Mouse (Mus musculus): ENCODE measurements around the gene Grik2. TPM values are rescaled to one million over a fixed set of nuclear protein-coding genes. Genes with fewer than 3 reads are reported as not detected.
A peak's percentile ranks its signal among the peaks of the same experiment; 100 is the strongest.
"Not testable (repeated sequence)": the region's sequence is repeated elsewhere in the genome, so short reads cannot be mapped to it uniquely, and the experiment has no call there.

Grik2 gene
- polyA plus RNA-seq, 1 experiment, result 0.19 TPM

GRCm38 (mm10) chr10:49319880-49320279 lies 468.7 kb downstream of the Grik2 start:
- Histone ChIP-seq H3K36me3 (ENCODE audit: control insufficient read depth, insufficient read depth) (no peaks in the 10 kb centered on the region), H3K27me3 (ENCODE audit: control insufficient read depth, insufficient read depth, insufficient read length) (no peaks in the 10 kb centered on the region), H3K4me2 (ENCODE audit: low read depth) (no peak overlapping the region), H3ac (ENCODE audit: control insufficient read depth, insufficient read length) (no peak overlapping the region), H3K79me2 (ENCODE audit: control insufficient read depth, insufficient read depth) (no peaks in the 10 kb centered on the region), H3K4me3 (no peak overlapping the region)
- TF ChIP-seq TCF3 (IDR thresholded peaks at IDR 0.05; ENCODE audit: insufficient read length, low read depth), result no peak
- no peak for TF ChIP-seq MYOG (IDR thresholded peaks at IDR 0.05; ENCODE audit: control insufficient read depth in 1 of 3, insufficient read depth in 1 of 3, insufficient read length in 2 of 3, low read depth in 2 of 3)
- no peak for TF ChIP-seq SRF (IDR thresholded peaks at IDR 0.05; ENCODE audit: control insufficient read depth, insufficient read length, low read depth)
- no peak for TF ChIP-seq USF1 (IDR thresholded peaks at IDR 0.05; ENCODE audit: low read depth)
- no peak for TF ChIP-seq POLR2A (IDR thresholded peaks at IDR 0.05; ENCODE audit: insufficient read length, low read depth)
- no peak for TF ChIP-seq MYOD1 (IDR thresholded peaks at IDR 0.05; ENCODE audit: control insufficient read depth in 1 of 3, insufficient read length in 2 of 3, low read depth in 2 of 3)
- no peak for TF ChIP-seq MAX (IDR thresholded peaks at IDR 0.05; ENCODE audit: low read depth)
- no peak for TF ChIP-seq CEBPB (IDR thresholded peaks at IDR 0.05; ENCODE audit: insufficient read depth, poor library complexity, severe bottlenecking)

DNA sequence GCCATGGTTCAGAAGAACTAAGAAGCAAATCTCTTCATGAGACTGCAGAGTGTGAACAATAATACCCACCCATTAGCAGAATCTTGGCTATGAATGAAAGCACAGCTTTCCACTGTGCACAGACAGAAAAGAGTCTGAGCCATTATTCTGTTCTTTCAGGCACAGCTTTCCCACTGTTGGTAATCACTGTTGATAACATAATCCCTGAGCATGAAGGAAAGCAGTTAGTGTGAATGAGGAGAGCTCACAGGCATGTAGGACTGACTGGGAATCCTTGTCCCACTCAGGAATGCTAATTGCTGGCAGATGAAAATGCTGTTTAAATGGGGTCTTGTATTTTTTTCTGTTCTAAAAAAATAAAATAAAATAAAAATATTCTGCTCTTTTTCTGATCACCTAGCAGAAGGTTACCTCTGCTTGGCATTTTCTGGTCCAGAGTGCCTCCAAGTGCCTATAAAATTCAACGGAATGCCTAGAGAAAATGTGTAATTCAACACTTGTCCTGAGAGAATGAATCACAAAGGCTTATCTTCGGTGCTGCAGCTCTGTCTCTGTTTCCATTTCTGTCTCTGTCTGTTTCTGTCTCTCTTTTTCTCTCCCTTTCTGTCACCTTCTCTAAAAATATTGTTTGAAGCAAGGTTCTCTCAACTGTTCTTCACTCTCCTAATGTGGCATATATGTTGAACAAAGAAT lies 532.2 kb downstream of the Grik2 start:
- Histone ChIP-seq H3K27me3 (ENCODE audit: control insufficient read depth, insufficient read depth, insufficient read length) (no peaks in the 10 kb centered on the region), H3K79me2 (ENCODE audit: control insufficient read depth, insufficient read depth) (no peaks in the 10 kb centered on the region), H3K4me3 (no peak overlapping the region), H3K4me2 (ENCODE audit: low read depth) (peak overlapping the region; percentile 31), H3ac (ENCODE audit: control insufficient read depth, insufficient read length) (no peak overlapping the region), H3K36me3 (ENCODE audit: control insufficient read depth, insufficient read depth) (no peaks in the 10 kb centered on the region)
- TF ChIP-seq MAX (IDR thresholded peaks at IDR 0.05; ENCODE audit: low read depth), result no peak
- no peak for TF ChIP-seq MYOG (IDR thresholded peaks at IDR 0.05; ENCODE audit: control insufficient read depth in 1 of 3, insufficient read depth in 1 of 3, insufficient read length in 2 of 3, low read depth in 2 of 3)
- TF ChIP-seq REST (IDR thresholded peaks at IDR 0.05; ENCODE audit: insufficient read depth, insufficient read length), result no peak
- TF ChIP-seq MYOD1 (IDR thresholded peaks at IDR 0.05; ENCODE audit: control insufficient read depth in 1 of 3, insufficient read length in 2 of 3, low read depth in 2 of 3), result no peak
- no peak for TF ChIP-seq CEBPB (IDR thresholded peaks at IDR 0.05; ENCODE audit: insufficient read depth, poor library complexity, severe bottlenecking)
- TF ChIP-seq USF1 (IDR thresholded peaks at IDR 0.05; ENCODE audit: low read depth), result no peak
- no peak for TF ChIP-seq TCF12 (IDR thresholded peaks at IDR 0.05; ENCODE audit: insufficient read depth, poor library complexity, severe bottlenecking)
- no peak for TF ChIP-seq TCF3 (IDR thresholded peaks at IDR 0.05; ENCODE audit: insufficient read length, low read depth)
- TF ChIP-seq POLR2A (IDR thresholded peaks at IDR 0.05; ENCODE audit: insufficient read length, low read depth), result no peak
- TF ChIP-seq POLR2AphosphoS2 (IDR thresholded peaks at IDR 0.05; ENCODE audit: insufficient read length, low read depth), result no peak
- no peak for TF ChIP-seq E2F4 (IDR thresholded peaks at IDR 0.05; ENCODE audit: insufficient read depth)

DNA sequence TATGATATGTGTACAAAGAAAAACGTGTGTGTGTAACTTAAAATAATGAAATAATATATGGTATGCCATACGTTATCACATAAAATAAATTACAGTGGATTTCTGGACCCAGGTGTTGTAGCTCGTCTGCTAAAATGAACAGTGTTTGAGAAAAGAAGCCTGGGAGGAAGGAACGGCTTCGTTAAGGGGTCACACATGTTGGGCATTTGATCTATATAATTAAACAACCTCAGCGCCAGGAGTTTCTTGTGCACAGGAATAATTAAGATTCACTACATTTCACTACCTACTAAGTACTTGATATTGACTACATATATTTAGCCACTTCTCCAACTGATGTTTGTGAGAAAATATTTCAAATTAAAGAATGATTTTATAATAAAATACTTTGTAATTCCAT lies 551.2 kb downstream of the Grik2 start:
- not testable (repeated sequence) for H3ac ChIP-seq (ENCODE audit: control insufficient read depth, insufficient read length)

GRCm38 (mm10) chr10:49236844-49237243 lies 551.7 kb downstream of the Grik2 start:
- not testable (repeated sequence) for H3K4me2 ChIP-seq (ENCODE audit: low read depth); H3K36me3 ChIP-seq (ENCODE audit: control insufficient read depth, insufficient read depth); H3ac ChIP-seq (ENCODE audit: control insufficient read depth, insufficient read length); H3K79me2 ChIP-seq (ENCODE audit: control insufficient read depth, insufficient read depth); H3K27me3 ChIP-seq (ENCODE audit: control insufficient read depth, insufficient read depth, insufficient read length); H3K4me3 ChIP-seq

More for the DNA sequence above, 551.2 kb downstream of the Grik2 start:
- H3K36me3 ChIP-seq (ENCODE audit: control insufficient read depth, insufficient read depth); H3K27me3 ChIP-seq (ENCODE audit: control insufficient read depth, insufficient read depth, insufficient read length); H3K4me3 ChIP-seq; H3K79me2 ChIP-seq (ENCODE audit: control insufficient read depth, insufficient read depth); H3K4me2 ChIP-seq (ENCODE audit: low read depth): not testable (repeated sequence)

DNA sequence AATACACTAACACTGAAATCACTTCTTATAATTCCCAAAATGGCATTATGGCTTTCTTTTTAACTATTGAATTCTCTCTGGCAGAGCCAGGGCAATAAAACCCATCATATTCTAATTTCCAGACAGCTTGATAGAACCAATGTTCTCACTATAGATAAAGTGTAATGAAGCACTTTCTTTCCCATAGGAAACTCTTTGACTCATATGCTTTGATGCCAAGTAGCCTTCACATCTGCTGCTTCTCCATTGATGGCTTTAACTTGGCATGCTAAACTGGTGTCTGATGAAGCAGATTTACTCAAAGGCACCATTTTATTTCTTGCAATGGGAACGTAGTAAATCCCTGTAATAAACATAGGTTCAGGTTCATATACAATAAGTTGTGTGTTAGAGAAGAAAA lies 568.5 kb downstream of the Grik2 start:
- TF ChIP-seq POLR2AphosphoS2 (IDR thresholded peaks at IDR 0.05; ENCODE audit: insufficient read length, low read depth) (no peak), REST (IDR thresholded peaks at IDR 0.05; ENCODE audit: insufficient read depth, insufficient read length) (no peak), E2F4 (IDR thresholded peaks at IDR 0.05; ENCODE audit: insufficient read depth) (no peak), MYOD1 (IDR thresholded peaks at IDR 0.05; ENCODE audit: control insufficient read depth in 1 of 3, insufficient read length in 2 of 3, low read depth in 2 of 3) (no peak), POLR2A (IDR thresholded peaks at IDR 0.05; ENCODE audit: insufficient read length, low read depth) (no peak), TCF3 (IDR thresholded peaks at IDR 0.05; ENCODE audit: insufficient read length, low read depth) (no peak), TCF12 (IDR thresholded peaks at IDR 0.05; ENCODE audit: insufficient read depth, poor library complexity, severe bottlenecking) (no peak), SRF (IDR thresholded peaks at IDR 0.05; ENCODE audit: control insufficient read depth, insufficient read length, low read depth) (no peak), CEBPB (IDR thresholded peaks at IDR 0.05; ENCODE audit: insufficient read depth, poor library complexity, severe bottlenecking) (no peak), USF1 (IDR thresholded peaks at IDR 0.05; ENCODE audit: low read depth) (no peak), MYOG (IDR thresholded peaks at IDR 0.05; ENCODE audit: control insufficient read depth in 1 of 3, insufficient read depth in 1 of 3, insufficient read length in 2 of 3, low read depth in 2 of 3) (no peak), MAX (IDR thresholded peaks at IDR 0.05; ENCODE audit: low read depth) (no peak)
- Histone ChIP-seq H3K79me2 (ENCODE audit: control insufficient read depth, insufficient read depth) (no peaks in the 10 kb centered on the region), H3K36me3 (ENCODE audit: control insufficient read depth, insufficient read depth) (no peaks in the 10 kb centered on the region), H3K4me2 (ENCODE audit: low read depth) (no peak overlapping the region), H3K4me3 (no peak overlapping the region), H3K27me3 (ENCODE audit: control insufficient read depth, insufficient read depth, insufficient read length) (no peaks in the 10 kb centered on the region), H3ac (ENCODE audit: control insufficient read depth, insufficient read length) (no peak overlapping the region)
